Mouse (Mus musculus) lung, embryonic 15.5 days (tissue): ENCODE data around the gene Slc7a10. TPM values are rescaled to one million over a fixed set of nuclear protein-coding genes. Genes with fewer than 3 reads are reported as not detected.

Experiments
- ATAC-seq: fragments of 200-750 bp; cut with Nextera tagmentation; 2 replicates; pipeline ENCODE4 v1.8.0; 2017; ENCODE audit warnings: moderate number of reproducible peaks, borderline replicate concordance; ENCODE audit not compliant: low FRiP score, low TSS enrichment; ENCODE audit errors: extremely low read depth
- H3K27ac ChIP-seq: fragments of 300-500 bp; sonication (generic); 2 replicates; pipeline ENCODE4 v1.5.1; 2015; ENCODE audit warnings: moderate library complexity, mild to moderate bottlenecking, inconsistent platforms
- H3K27me3 ChIP-seq: fragments of 300-500 bp; sonication (generic); 2 replicates; pipeline ENCODE4 v1.6.1; 2015; ENCODE audit warnings: inconsistent platforms
- H3K36me3 ChIP-seq: fragments of 300-500 bp; sonication (generic); 2 replicates; pipeline ENCODE4 v1.6.1; 2015; ENCODE audit warnings: inconsistent platforms
- H3K4me1 ChIP-seq: fragments of 300-500 bp; sonication (generic); 2 replicates; pipeline ENCODE4 v1.6.1; 2015; ENCODE audit warnings: inconsistent platforms
- H3K4me2 ChIP-seq: fragments of 300-500 bp; sonication (generic); 2 replicates; pipeline ENCODE4 v1.6.1; 2015; ENCODE audit warnings: inconsistent platforms, mild to moderate bottlenecking, moderate library complexity
- H3K4me3 ChIP-seq: fragments of 300-500 bp; sonication (generic); 2 replicates; pipeline ENCODE4 v1.5.1; 2015; ENCODE audit warnings: mild to moderate bottlenecking, inconsistent platforms
- H3K9ac ChIP-seq: fragments of 300-500 bp; sonication (generic); 2 replicates; pipeline ENCODE4 v1.6.1; 2015; ENCODE audit warnings: inconsistent platforms
- H3K9me3 ChIP-seq: fragments of 300-500 bp; sonication (generic); 2 replicates; pipeline ENCODE4 v1.6.1; 2016; ENCODE audit warnings: inconsistent platforms
- WGBS: fragments of 180-500 bp; shearing (Covaris S2); methylation state at CpG from one replicate; pipeline ENCODE4 v1.1.7; 2015; 5-methylcytosine and 5-hydroxymethylcytosine counted together
- polyA plus RNA-seq: library from polyadenylated mRNA; unstranded; fragments of >200 nt; fragmentation: Nextera tagmentation; extraction: Ambion mirVana; gene quantifications from 2 replicates; pipeline ENCODE4 v1.2.1, GENCODE M21; 2015

The Slc7a10 gene
- polyA plus RNA-seq, 1 experiment from 2014 or later = 3.4 TPM

DNA sequence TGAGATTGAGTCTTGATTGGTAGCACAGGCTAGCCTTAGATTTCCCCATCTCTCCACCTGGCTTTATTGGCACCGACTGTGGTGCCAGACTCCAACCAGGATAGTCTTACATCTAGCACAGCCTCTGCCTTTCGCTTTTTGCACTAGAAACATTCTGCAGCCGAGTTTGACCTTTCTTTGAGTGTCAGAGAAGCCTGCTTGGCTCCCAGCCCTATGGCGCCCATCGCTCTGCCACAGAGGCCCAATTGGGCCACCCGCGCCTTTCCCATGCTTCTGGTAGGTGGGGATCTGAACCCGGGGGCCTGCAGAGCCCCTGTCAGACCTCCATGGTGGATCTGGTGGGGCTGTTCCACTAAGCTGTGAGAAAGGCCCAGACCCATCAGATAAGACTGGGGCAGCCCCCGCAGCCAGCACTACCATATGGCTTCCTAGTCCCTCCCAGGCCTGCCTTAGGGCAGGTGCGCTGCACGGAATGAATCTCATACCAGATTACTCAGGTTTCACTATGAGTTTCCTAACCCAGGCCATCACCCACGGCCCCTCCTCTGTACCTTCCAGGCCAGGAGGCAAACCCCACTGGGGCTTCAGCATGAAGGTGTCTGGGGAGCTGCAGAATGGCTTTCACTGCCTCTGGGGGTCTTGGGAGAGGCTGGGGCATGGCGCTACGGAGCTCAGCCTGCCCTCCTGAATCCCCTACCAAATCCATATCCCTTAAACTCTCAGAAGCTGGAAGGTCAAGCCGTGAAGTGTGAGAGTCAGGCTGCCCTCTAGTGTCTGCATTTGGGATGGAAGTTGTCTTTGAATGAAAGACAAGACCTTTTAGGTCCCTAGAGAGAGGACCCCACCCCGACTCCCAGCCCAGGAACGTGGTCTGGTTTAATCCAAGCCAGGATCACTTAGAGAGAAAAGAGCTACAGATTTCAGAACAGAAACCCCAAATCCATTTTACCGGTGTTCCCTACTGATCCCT is 9.5 kb upstream of the Slc7a10 start:
- no peak overlapping the region for H3K27ac ChIP-seq
- H3K36me3 ChIP-seq = no peaks in the 10 kb centered on the region
- peaks cover 9% of the 10 kb centered on the region; the same call in 1 of the 2 replicates for H3K27me3 ChIP-seq
- WGBS = 45% methylated on average over 18 of the region's 18 CpGs
- H3K4me1 ChIP-seq = peaks cover 4% of the 10 kb centered on the region; the same call in 1 of the 2 replicates
- no peak overlapping the region for H3K4me2 ChIP-seq
- no peak overlapping the region for H3K9ac ChIP-seq
- H3K4me3 ChIP-seq = no peak overlapping the region
- H3K9me3 ChIP-seq = no peaks in the 10 kb centered on the region
- ATAC-seq = no peak

DNA sequence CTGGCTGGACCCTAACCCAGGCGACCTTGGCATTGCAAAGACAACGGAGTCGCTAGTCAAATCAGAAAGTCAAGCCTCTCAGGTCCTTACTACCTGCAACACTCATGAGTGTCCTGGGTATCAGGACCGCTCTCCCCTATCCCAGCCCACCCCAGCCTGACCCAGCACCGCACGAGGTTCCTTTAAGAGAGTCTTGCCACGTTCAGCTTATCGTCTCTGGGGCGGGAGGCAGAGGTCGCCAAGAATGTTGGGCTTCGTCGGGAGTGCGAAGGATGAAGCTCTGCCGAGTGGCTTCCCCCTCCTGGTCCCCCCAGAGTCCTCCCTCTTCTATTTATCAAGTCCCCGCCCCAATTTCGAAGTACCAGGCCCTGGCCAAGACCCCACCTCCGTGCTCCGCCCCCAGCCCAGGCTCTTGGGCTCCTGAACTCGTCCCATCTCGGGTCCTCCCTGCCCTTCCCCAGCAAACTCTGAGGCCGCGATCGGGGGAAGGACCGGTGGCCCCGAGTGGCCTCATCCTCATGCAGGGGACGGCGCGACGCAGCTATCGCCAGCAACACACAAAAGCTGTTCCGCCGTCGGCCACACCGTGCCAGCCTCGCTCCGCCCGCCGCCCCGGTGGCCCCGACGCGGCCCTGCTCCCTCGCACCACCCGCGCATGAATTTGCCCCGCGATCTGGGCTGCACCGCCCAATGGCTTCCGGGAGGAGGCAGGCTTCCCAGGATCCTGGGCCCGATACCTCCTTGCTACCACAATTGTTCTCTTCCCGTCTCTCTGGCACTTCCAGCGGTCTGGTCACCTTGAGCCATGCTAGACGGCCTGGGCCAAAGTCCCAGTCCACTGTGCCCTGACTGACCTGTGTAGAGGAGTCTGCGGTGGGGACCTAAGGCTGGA is 1.1 kb upstream of the Slc7a10 start:
- Histone ChIP-seq H3K27ac (no peak overlapping the region), H3K4me1 (peaks cover 17% of the 10 kb centered on the region), H3K9ac (no peak overlapping the region), H3K9me3 (no peaks in the 10 kb centered on the region), H3K4me3 (peak overlapping the region; percentile 34), H3K36me3 (no peaks in the 10 kb centered on the region), H3K27me3 (peaks cover 38% of the 10 kb centered on the region), H3K4me2 (peak overlapping the region; percentile 63)
- peak; percentile 49; the same call in 1 of the 2 replicates for ATAC-seq
- WGBS = 3% methylated on average over 54 of the region's 54 CpGs

DNA sequence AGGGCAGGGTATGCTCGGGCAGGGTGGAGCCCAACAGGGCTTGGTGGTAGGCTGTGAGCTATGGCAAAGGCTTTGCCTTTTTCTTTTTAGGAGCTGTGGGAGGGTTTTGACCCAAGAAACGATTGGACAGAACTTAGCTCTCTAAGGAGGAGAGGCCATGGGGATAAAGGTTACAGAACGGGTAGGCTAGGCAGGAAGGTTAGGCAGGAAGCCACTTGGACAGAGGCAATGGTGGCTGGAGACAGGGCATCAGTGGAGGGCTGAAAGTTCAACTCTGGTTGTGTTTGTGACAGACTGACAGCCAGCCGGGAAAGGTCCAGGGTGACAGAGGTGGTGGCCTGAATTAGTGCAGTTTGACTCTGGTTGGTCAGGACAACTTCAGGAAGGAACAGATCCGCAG is 3.5 kb downstream of the Slc7a10 start:
- H3K27ac ChIP-seq = no peak overlapping the region

DNA sequence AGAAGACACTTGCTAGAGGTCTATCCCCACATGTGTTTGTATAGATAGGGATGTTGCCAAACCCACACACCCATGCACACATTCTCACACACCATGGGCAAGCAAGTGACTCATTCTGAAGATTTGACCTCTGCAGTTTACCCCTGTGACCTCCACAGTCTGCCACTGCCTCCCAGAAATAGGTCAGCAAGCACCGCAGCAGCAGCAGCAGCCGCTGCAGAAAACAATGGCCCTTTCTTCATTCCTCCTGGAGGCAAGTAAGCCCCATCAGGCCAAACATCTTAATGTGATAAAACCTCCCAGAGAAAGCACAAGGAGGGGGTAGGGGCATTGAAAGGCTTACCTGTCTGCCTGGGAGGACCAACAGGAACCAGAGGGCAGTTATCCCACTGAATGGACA is 5.1 kb downstream of the Slc7a10 start:
- H3K4me1 ChIP-seq = 0 out of 2 replicates have a peak, but pooled peaks cover 1% of the 10 kb centered on the region
- H3K4me2 ChIP-seq = no peak overlapping the region
- no peak overlapping the region for H3K9ac ChIP-seq
- no peak overlapping the region for H3K4me3 ChIP-seq
- H3K27me3 ChIP-seq = peaks cover 22% of the 10 kb centered on the region
- no peaks in the 10 kb centered on the region for H3K36me3 ChIP-seq
- 34% methylated on average over 2 of the region's 2 CpGs for WGBS
- no peak for ATAC-seq
- no peaks in the 10 kb centered on the region for H3K9me3 ChIP-seq
- no peak overlapping the region for H3K27ac ChIP-seq

More for the DNA sequence above, 3.5 kb downstream of the Slc7a10 start:
- Histone ChIP-seq H3K9ac (no peak overlapping the region), H3K27me3 (peaks cover 38% of the 10 kb centered on the region), H3K36me3 (no peaks in the 10 kb centered on the region), H3K9me3 (no peaks in the 10 kb centered on the region), H3K4me3 (no peak overlapping the region), H3K4me1 (peaks cover 17% of the 10 kb centered on the region), H3K4me2 (no peak overlapping the region)
- WGBS = 49% methylated on average over 5 of the region's 5 CpGs
- no peak for ATAC-seq

DNA sequence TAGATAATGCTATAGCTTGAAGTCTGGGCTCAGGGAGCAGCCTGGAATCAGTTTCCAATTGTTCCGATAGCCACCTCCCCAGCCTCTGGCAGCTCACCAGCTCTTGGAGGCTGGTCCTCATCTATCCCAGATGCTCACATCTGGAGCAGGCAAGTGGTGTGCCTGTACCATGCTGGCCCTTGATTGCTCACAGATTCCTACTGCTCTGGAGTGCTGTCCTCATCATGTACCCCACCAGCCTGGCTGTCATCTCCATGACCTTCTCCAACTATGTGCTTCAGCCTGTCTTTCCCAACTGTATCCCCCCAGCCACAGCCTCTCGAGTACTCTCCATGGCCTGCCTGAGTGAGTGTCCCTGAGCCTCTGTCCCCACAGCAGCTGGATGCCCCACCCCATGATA is 10.8 kb downstream of the Slc7a10 start:
- Histone ChIP-seq H3K4me1 (0 out of 2 replicates have a peak, but pooled peaks cover 3% of the 10 kb centered on the region), H3K9ac (no peak overlapping the region), H3K4me3 (no peak overlapping the region), H3K4me2 (no peak overlapping the region), H3K27me3 (no peaks in the 10 kb centered on the region), H3K36me3 (peaks cover 9% of the 10 kb centered on the region; the same call in 1 of the 2 replicates), H3K27ac (no peak overlapping the region), H3K9me3 (no peaks in the 10 kb centered on the region)
- 47% methylated on average over 2 of the region's 2 CpGs for WGBS
- ATAC-seq = peak; percentile 32

DNA sequence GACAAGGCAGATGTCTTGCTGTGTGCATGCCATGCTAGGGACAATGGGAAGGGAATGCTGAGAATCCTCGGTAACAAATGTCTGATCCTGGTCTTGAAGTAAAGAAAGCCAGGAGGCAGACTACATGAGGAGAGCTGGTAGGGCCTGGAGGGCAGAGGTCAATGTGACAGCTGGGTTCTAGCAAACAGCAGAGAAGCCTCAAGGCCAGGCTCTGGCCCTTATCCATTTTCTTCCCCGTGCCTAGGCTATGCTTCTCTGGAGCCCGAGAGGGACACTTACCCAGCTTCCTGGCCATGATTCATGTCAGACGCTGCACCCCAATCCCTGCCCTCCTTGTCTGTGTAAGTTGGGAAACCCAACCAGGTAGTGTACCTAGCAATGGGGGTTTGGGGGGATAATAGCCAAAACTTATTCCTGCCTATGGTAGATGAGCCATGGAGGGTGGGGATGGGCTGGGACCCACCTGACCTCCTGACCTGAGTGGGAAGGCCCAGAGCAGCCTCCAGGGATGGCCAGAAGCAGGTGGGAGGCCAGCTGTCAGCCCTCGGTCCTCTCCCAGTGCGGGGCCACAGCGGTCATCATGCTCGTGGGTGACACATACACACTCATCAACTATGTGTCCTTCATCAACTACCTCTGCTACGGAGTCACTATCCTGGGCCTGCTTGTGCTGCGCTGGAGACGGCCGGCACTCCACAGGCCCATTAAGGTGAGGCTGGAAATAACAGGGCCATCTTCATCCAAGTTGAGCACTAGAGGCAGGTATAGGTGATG is 13.0 kb downstream of the Slc7a10 start:
- H3K4me1 ChIP-seq = 0 out of 2 replicates have a peak, but pooled peaks cover 3% of the 10 kb centered on the region
- no peak overlapping the region for H3K27ac ChIP-seq
- H3K36me3 ChIP-seq = peaks cover 16% of the 10 kb centered on the region; the same call in 1 of the 2 replicates
- no peaks in the 10 kb centered on the region for H3K9me3 ChIP-seq
- H3K9ac ChIP-seq = no peak overlapping the region
- ATAC-seq = no peak
- 83% methylated on average over 12 of the region's 12 CpGs for WGBS
- H3K4me3 ChIP-seq = no peak overlapping the region
- H3K4me2 ChIP-seq = no peak overlapping the region
- H3K27me3 ChIP-seq = no peaks in the 10 kb centered on the region

DNA sequence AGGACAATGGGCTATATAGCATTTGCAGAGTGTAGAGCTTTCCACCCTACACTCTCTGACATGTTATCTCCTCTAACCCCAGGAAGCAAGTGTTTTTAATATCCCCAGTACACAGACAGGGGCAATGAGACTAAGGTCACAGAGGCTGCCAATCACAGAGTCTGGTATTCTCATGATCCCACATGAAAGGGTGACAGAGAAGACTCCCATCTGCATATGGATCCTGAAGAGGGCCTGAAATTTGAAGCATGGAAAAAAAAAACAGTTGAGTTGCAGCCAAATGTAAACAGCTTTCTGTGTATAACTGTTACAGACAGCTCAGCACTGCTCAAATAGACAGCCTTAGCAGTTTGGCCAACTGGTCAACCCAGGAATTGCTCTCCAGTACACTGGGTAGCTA is 13.6 kb downstream of the Slc7a10 start:
- Histone ChIP-seq H3K27me3 (no peaks in the 10 kb centered on the region), H3K4me3 (no peak overlapping the region), H3K4me1 (0 out of 2 replicates have a peak, but pooled peaks cover 3% of the 10 kb centered on the region), H3K9me3 (no peaks in the 10 kb centered on the region), H3K4me2 (no peak overlapping the region), H3K27ac (no peak overlapping the region), H3K9ac (no peak overlapping the region), H3K36me3 (peaks cover 16% of the 10 kb centered on the region; the same call in 1 of the 2 replicates)
- ATAC-seq = peak; percentile 43; the same call in 1 of the 2 replicates

DNA sequence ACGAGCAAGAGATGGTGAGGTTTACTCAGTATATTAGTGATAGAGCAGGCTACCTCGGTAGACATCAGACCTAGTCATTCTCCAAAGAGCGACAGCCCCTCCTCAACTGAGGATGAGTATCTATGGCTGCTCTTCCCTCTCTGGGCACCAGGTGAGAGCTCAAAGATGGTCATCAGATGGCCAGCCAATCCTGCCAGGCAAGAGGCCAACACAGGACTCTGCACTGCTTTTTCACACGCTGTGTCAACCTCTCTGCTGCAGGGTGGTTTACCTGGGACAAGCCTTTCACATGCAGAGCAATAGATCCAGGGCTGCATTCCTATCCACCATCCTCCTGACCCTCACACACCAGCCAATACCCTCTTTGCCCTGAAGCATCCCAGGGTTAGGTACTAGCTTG is 25.6 kb downstream of the Slc7a10 start:
- H3K36me3 ChIP-seq = no peaks in the 10 kb centered on the region
- H3K9me3 ChIP-seq = no peaks in the 10 kb centered on the region
- H3K27ac ChIP-seq = no peak overlapping the region
- H3K4me2 ChIP-seq = no peak overlapping the region
- no peak for ATAC-seq
- 87% methylated on average over 4 of the region's 4 CpGs for WGBS
- peaks cover 8% of the 10 kb centered on the region; the same call in 1 of the 2 replicates for H3K27me3 ChIP-seq
- peaks cover 16% of the 10 kb centered on the region for H3K4me1 ChIP-seq
- H3K4me3 ChIP-seq = no peak overlapping the region
- no peak overlapping the region for H3K9ac ChIP-seq

DNA sequence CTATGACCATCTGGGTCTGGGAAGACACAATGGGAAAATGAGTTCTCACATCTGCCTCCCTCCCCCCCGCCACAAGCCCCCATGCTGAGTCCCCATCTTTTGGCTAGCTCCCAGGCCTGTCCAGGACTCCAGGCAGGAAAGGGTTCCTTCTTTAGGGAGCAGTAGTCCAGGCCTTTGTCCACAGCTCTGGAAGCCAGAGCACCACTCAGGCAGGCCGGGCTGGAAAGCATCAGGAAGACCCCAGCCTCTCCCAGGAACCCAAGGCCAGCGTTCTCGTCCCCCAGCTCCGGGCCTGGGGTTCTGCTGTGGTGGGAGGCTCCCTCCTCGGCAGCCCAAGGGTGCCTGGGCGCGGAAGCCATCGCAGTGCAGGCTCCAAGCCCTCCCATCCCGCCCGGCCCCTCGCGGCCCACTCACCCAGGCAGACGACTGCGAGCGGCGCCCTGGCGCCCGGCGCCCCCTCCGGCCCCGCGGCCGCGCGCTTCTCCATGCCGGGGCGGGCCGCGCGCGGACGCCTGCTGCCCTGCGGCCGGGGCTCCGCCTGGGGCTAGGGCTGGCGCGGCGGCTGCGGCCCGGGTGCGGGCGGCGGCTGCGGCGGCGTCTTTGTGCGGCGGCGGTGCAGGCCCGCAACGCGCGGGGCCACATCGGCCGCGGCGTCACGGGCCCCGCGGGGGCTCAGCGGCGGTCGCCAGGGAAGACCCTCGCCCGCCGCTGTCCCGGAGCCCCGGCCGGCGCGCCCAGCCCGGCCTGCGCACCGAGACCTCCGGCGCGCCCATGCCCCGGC is 28.4 kb downstream of the Slc7a10 start:
- 0% methylated on average over 35 of the region's 79 CpGs for WGBS
- ATAC-seq = peak; percentile 47; the same call in 1 of the 2 replicates
- H3K27me3 ChIP-seq = peaks cover 8% of the 10 kb centered on the region; the same call in 1 of the 2 replicates

DNA sequence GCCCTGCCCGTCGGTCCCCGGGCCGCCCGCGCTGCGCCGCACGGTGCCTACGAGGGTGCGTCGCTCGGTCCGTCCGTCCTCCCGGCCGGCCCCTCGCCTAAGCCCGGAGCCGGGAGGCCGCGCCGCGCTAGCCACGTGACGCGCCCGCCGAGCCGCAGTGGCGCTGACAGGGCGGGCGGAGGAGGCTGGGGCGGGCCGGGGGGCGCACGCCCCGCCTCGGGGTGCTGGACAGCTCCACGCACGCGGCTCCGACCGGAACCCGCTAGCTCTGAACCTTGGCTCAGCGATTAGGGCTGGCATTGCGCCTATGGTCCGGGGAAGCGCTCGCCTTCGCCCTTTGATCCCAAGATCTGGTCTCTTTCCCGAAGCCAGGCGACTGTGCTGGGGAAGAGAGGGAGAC is 29.0 kb downstream of the Slc7a10 start, which contains the start of gene Lrp3:
Lrp3 (minus strand) TSS at position 274 of the 400 bp plus-strand sequence.
- Histone ChIP-seq H3K9ac (peak within 1 kb of the TSS; percentile 61), H3K4me3 (peak within 1 kb of the TSS; percentile 62), H3K4me1 (peaks cover 16% of the 10 kb centered on the region), H3K36me3 (no peaks in the 10 kb centered on the region), H3K4me2 (peak within 1 kb of the TSS; percentile 88), H3K9me3 (no peaks in the 10 kb centered on the region), H3K27me3 (peaks cover 8% of the 10 kb centered on the region; the same call in 1 of the 2 replicates), H3K27ac (peak within 1 kb of the TSS; percentile 44; the same call in 1 of the 2 replicates)
- WGBS = under 1% methylated on average over 51 of the region's 53 CpGs
- ATAC-seq = peak; percentile 93

More for the DNA sequence above, 28.4 kb downstream of the Slc7a10 start:
- no peaks in the 10 kb centered on the region for H3K36me3 ChIP-seq
- peaks cover 16% of the 10 kb centered on the region for H3K4me1 ChIP-seq
- peak overlapping the region; percentile 88 for H3K4me2 ChIP-seq
- H3K27ac ChIP-seq = peak overlapping the region; percentile 44; the same call in 1 of the 2 replicates
- no peaks in the 10 kb centered on the region for H3K9me3 ChIP-seq
- peak overlapping the region; percentile 61 for H3K9ac ChIP-seq
- H3K4me3 ChIP-seq = peak overlapping the region; percentile 62
